Mouse (Mus musculus): ENCODE results near the gene Pick1.
A peak's percentile ranks its signal among the peaks of the same experiment; 100 is the strongest.
"Not testable (repeated sequence)": the region's sequence is repeated elsewhere in the genome, so short reads cannot be mapped to it uniquely, and the experiment has no call there.

Gene Pick1

GRCm38 (mm10) chr15:79224685-79225084 is 4.3 kb upstream of the Pick1 start:
- DNase-seq (ENCODE audit: extremely low read depth, low read depth) = peak; percentile 56

- DNase-seq (ENCODE audit: extremely low read depth, low read depth) = not testable (repeated sequence)
These were observed 3.2 kb upstream of the Pick1 start for GRCm38 (mm10) chr15:79225780-79226179.

GRCm38 (mm10) chr15:79235268-79235667 is 6.3 kb downstream of the Pick1 start:
- DNase-seq (ENCODE audit: extremely low read depth, low read depth) = no peak

GRCm38 (mm10) chr15:79238036-79238435 is 9.1 kb downstream of the Pick1 start:
- no peak for DNase-seq (ENCODE audit: extremely low read depth, low read depth)

GRCm38 (mm10) chr15:79242574-79243233 is 13.7 kb downstream of the Pick1 start:
- DNase-seq (ENCODE audit: extremely low read depth, low read depth) = no peak

GRCm38 (mm10) chr15:79243234-79244042 is 14.5 kb downstream of the Pick1 start:
- peak; percentile 79 for DNase-seq (ENCODE audit: extremely low read depth, low read depth)

- DNase-seq (ENCODE audit: extremely low read depth, low read depth) = no peak
These were observed 15.3 kb downstream of the Pick1 start for GRCm38 (mm10) chr15:79244071-79244893.

- DNase-seq (ENCODE audit: extremely low read depth, low read depth) = no peak
These were observed 16.3 kb downstream of the Pick1 start for GRCm38 (mm10) chr15:79245321-79245720.

GRCm38 (mm10) chr15:79250236-79250635 is 21.3 kb downstream of the Pick1 start:
- DNase-seq (ENCODE audit: extremely low read depth, low read depth) = no peak

- DNase-seq (ENCODE audit: extremely low read depth, low read depth) = no peak
These were observed 22.2 kb downstream of the Pick1 start for GRCm38 (mm10) chr15:79251168-79251567.

GRCm38 (mm10) chr15:79251781-79252491 is 23.0 kb downstream of the Pick1 start:
- DNase-seq (ENCODE audit: extremely low read depth, low read depth) = no peak

- DNase-seq (ENCODE audit: extremely low read depth, low read depth) = no peak
These were observed 23.6 kb downstream of the Pick1 start for GRCm38 (mm10) chr15:79252580-79252979.

- no peak for DNase-seq (ENCODE audit: extremely low read depth, low read depth)
These were observed 25.7 kb downstream of the Pick1 start, which contains the start of gene Slc16a8 for GRCm38 (mm10) chr15:79254661-79255060. Gene Slc16a8, minus strand, starts transcription at chr15:79254761.

GRCm38 (mm10) chr15:79258521-79258920 is 29.5 kb downstream of the Pick1 start:
- DNase-seq (ENCODE audit: extremely low read depth, low read depth) = no peak

- DNase-seq (ENCODE audit: extremely low read depth, low read depth) = no peak
These were observed 32.2 kb downstream of the Pick1 start for GRCm38 (mm10) chr15:79261095-79261725.

GRCm38 (mm10) chr15:79261757-79262156 is 32.8 kb downstream of the Pick1 start:
- DNase-seq (ENCODE audit: extremely low read depth, low read depth) = no peak

- DNase-seq (ENCODE audit: extremely low read depth, low read depth) = no peak
These were observed 33.4 kb downstream of the Pick1 start for GRCm38 (mm10) chr15:79262375-79262774.

- no peak for DNase-seq (ENCODE audit: extremely low read depth, low read depth)
These were observed 33.9 kb downstream of the Pick1 start for GRCm38 (mm10) chr15:79262786-79263309.

- DNase-seq (ENCODE audit: extremely low read depth, low read depth) = no peak
These were observed 34.8 kb downstream of the Pick1 start for GRCm38 (mm10) chr15:79263726-79264125.

GRCm38 (mm10) chr15:79265384-79265783 is 36.4 kb downstream of the Pick1 start:
- DNase-seq (ENCODE audit: extremely low read depth, low read depth) = no peak
